Mouse (Mus musculus) neural tube, embryonic 11.5 days (tissue): Measurements from ENCODE around the gene Pld4. TPM values are rescaled to one million over a fixed set of nuclear protein-coding genes. Genes with fewer than 3 reads are reported as not detected.

Experiments
- microRNA-seq: library from miRNA; unstranded; fragments of <30 nt; microRNA quantifications from one replicate; pipeline ENCODE4, GENCODE M21; 2016
- polyA plus RNA-seq: library from polyadenylated mRNA; unstranded; fragments of >200 nt; fragmentation: Nextera tagmentation; extraction: Ambion mirVana; gene quantifications from 2 replicates; pipeline ENCODE4 v1.2.1, GENCODE M21; 2014

The Pld4 gene
- polyA plus RNA-seq, 1 experiment from 2014 or later = 3.8 TPM

Small RNA genes within 50 kb of the gene (microRNA-seq; reads per million reads assigned to microRNA genes)
- not detected for gene Mir6940

Other genes starting within 250 kb of the Pld4 start
- gene Tmem179, start 243.9 kb upstream of the Pld4 start, polyA plus RNA-seq = 5.8 and 8.4 TPM in 2 replicates
- 1.9 and 2.2 TPM in 2 replicates for gene Inf2, start 171.9 kb upstream of the Pld4 start, polyA plus RNA-seq
- 4.6 and 4.7 TPM in 2 replicates for gene Adssl1, start 140.6 kb upstream of the Pld4 start, polyA plus RNA-seq
- gene Siva1, start 116.0 kb upstream of the Pld4 start, polyA plus RNA-seq = 217 and 219 TPM in 2 replicates
- gene Akt1, start 85.8 kb upstream of the Pld4 start, polyA plus RNA-seq = 124 and 126 TPM in 2 replicates
- gene Zbtb42, start 81.8 kb upstream of the Pld4 start, polyA plus RNA-seq = 4.4 and 6.7 TPM in 2 replicates
- 10.2 and 10.7 TPM in 2 replicates for gene Cep170b, start 40.2 kb upstream of the Pld4 start, polyA plus RNA-seq
- 0.26 and 0.61 TPM in 2 replicates for gene Ahnak2, start 42.0 kb downstream of the Pld4 start, polyA plus RNA-seq
- 13.6 and 14.0 TPM in 2 replicates for gene Clba1, start 48.3 kb downstream of the Pld4 start, polyA plus RNA-seq
- 165 and 173 TPM in 2 replicates for gene Cdca4, start 68.8 kb downstream of the Pld4 start, polyA plus RNA-seq
- not detected in 2 replicates for gene Gpr132, start 107.6 kb downstream of the Pld4 start, polyA plus RNA-seq
- 5.4 and 5.9 TPM in 2 replicates for gene Jag2, start 169.1 kb downstream of the Pld4 start, polyA plus RNA-seq
- gene Nudt14, start 181.5 kb downstream of the Pld4 start, polyA plus RNA-seq = 61.2 and 67.8 TPM in 2 replicates
- gene Btbd6, start 215.8 kb downstream of the Pld4 start, polyA plus RNA-seq = 21.8 TPM in 2 replicates
- 53.3 and 58.5 TPM in 2 replicates for gene Brf1, start 240.0 kb downstream of the Pld4 start, polyA plus RNA-seq